Mouse (Mus musculus) layer of hippocampus, adult 8-10 months (tissue): ENCODE data around the gene Olfr446. TPM values are rescaled to one million over a fixed set of nuclear protein-coding genes. Genes with fewer than 3 reads are reported as not detected.

Experiments
- DNase-seq, 2 experiments: peaks; one replicate each; pipeline ENCODE4 v3.0.0; 2022; ENCODE audit warnings: low spot score in 2 of 2
- total RNA-seq, 4 experiments: library from RNA; stranded (reverse); gene quantifications; 2 replicates each; pipeline ENCODE4 v1.2.4; 2022

Olfr446 gene
- under 1 TPM in 1 of 4 experiments, not detected in 3; 0.43 TPM for total RNA-seq

DNA sequence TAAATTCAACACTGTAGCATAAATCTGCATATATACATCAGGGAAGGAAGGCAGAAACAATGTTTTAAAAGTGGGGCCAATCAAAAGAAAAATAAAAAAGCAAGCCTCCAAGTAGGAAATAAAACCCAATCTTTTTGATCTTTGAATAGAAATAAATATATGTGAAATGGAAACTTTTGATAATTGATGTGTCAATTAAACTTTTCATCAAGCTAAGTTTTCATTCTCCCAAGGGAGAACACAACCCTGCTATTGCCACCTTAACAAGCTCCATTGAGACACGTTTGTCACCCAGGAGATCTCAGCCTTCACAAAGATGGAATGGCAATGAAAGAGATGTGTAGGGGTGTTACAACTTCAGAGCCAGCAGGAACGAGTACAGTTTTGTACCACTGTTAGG, at the start of gene Olfr446:
Gene Olfr446 (plus strand): TSS at position 301 of the 400 bp plus-strand sequence.
- DNase-seq = no peak

DNA sequence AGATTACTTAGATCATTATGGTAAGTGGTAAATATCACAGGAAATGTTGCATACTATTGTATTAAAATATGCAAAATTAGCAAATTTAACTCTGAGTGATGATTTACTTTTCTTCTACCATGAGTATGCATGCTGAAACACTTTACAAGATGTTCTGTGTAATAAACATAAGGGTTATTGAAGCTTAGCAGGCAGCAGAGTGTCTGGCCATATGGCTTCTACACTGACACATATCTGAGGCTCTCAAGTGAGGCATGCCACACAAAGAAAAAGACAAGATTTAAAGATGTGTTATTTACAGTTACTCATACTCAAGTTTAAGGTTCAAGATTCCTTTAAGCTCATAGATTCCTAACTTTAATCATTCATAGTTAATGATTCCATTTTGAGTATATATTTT, 44.9 kb upstream of the Olfr446 start:
- peak in 1 of 2 experiments; percentile 5 for DNase-seq

DNA sequence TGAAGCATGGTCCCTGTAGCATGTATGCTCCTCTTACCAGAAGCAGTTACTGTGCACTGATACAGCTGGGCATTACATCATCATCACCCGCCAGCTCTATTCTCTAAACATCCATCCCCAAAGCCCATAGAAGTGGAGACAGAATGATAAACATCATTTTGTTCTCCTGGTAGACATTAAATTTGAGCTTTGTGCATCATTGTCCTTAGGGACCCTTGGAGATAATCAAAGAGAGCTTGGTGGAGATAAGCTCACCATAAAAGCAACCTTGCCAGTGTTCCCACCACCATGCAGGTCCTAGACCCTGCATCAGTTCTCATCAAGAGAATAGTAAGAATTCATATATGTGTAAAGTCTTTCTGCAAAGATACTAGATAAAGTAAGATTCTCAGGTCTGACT, 31.0 kb upstream of the Olfr446 start, which contains the start of gene Olfr448:
Gene Olfr448 (plus strand): TSS at position 301 of the 400 bp plus-strand sequence.
- DNase-seq = no peak

DNA sequence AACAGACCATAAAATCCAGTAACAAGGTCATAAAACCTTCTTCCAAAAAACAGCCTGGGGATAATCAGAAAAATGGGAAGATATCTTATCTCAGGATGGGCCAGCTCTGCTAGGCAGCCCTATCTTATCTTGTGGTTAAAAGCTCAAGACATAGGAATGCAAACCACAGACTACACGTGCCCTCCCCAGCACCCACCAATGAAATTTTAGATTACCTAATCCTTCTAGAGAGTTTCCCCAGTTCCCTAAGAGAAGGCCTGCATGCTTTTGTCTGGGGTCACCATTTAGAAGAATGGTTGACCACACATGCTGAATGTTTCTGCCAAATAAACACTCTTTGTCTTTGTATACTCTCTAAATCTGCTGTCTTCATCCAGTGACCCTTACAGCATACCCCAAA, 20.8 kb upstream of the Olfr446 start:
- no peak for DNase-seq

DNA sequence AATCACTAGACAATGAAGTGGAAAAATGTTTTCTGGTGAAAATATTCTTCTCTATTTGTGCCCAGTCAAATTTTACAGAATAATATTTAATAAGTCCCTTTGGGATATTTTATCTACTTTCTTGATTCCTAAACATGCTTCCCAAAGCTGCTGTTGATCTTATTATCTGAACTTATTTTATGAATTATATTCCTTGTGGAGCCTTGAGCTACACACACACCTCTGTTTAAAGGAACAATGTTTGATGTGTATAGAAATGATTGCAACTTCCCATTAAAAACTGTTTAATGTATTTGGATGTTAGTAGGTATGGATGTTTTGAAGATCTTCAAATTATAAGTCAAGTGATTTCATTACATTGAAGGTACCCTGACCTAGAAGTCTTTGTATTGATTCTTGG, 12.6 kb upstream of the Olfr446 start, which contains the start of gene Olfr447:
Gene Olfr447 (plus strand): TSS at position 301 of the 400 bp plus-strand sequence.
- DNase-seq = no peak

DNA sequence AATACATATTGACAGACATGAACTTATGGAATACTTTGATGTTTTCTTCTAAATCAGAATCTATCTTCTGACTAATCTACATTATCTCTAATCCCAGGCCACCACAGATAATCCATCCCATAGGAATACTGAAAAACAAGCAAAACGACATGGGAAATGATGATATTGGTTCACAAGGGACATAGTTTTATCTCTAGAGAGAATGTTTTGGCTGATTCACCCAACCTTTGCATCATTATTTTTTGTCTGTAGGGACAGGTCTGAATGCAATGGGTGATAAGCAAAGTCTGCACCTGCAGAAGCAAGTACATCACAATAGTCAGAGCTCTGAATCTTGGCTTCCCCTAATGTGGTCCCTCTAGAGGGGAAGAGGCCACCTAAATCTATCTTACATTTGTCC, 27.6 kb downstream of the Olfr446 start, which contains the start of gene Olfr444:
Gene Olfr444 (plus strand): TSS at position 301 of the 400 bp plus-strand sequence.
- no peak for DNase-seq

DNA sequence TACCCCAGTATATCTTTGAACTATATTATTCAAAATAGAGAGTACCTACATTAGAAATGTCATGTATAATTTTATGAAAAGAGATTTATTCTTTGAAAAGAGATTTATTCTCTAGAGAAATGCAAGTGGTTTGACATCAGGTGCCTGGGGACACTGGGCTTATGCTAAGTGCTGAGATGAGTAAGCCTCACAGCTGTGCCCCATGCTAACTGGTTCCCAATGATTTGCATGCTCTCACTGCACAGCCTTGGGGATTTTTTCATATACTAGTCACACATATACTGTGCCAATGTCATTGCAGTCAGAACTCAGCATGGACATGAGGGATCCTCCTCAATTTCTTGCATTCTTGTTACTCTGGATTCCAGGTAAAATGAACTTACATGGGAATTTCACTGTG, 59.2 kb downstream of the Olfr446 start:
- no peak for DNase-seq

Other genes starting within 250 kb of the Olfr446 start
- gene Tcaf1, start 211.3 kb upstream of the Olfr446 start, total RNA-seq = 100 to 1,000 TPM; 192 to 236 (median 213) TPM
- not detected for gene Olfr453, start 182.0 kb upstream of the Olfr446 start, total RNA-seq
- not detected for gene Olfr38, start 165.0 kb upstream of the Olfr446 start, total RNA-seq
- gene Olfr452, start 136.3 kb upstream of the Olfr446 start, total RNA-seq = not detected
- gene Olfr450, start 109.4 kb upstream of the Olfr446 start, total RNA-seq = not detected
- gene Olfr449, start 87.0 kb upstream of the Olfr446 start, total RNA-seq = not detected
- gene Olfr448, start 30.9 kb upstream of the Olfr446 start, total RNA-seq = not detected
- not detected for gene Olfr447, start 12.5 kb upstream of the Olfr446 start, total RNA-seq
- not detected for gene Olfr444, start 27.7 kb downstream of the Olfr446 start, total RNA-seq
- gene Olfr441, start 185.0 kb downstream of the Olfr446 start, total RNA-seq = not detected
- gene Olfr237-ps1, start 225.2 kb downstream of the Olfr446 start, total RNA-seq = not detected
- not detected for gene Olfr437, start 241.9 kb downstream of the Olfr446 start, total RNA-seq